Mouse (Mus musculus) mouse embryonic stem cell (cell line): ENCODE data around the gene Tnfsf18.

Experiments used
- in situ Hi-C, 2 experiments: fragments of 300-500 bp; cut with MboI; formaldehyde crosslinking; loops; 1 replicate in 1 of 2; 3 replicates in 1 of 2; pipeline ENCODE4 v1.14.3; 2019 to 2020; ENCODE audit warnings: low sequenced_read_pairs in 2 of 2, low pct_unique_long_range_greater_than_20kb in 1 of 2, mixed read lengths in 1 of 2; ENCODE audit not compliant: unreplicated experiment in 1 of 2

Gene Tnfsf18

GRCm38 (mm10) chr1:161494343-161494742 is at the start of gene Tnfsf18:
TSS of gene Tnfsf18 (plus strand) at chr1:161494655.
- in situ Hi-C loops, result no loop called here

GRCm38 (mm10) chr1:161444858-161445257 is 49.6 kb upstream of the Tnfsf18 start:
- in situ Hi-C loops, result no loop called here

GRCm38 (mm10) chr1:161451683-161452245 is 42.7 kb upstream of the Tnfsf18 start:
- in situ Hi-C loops, result no loop called here

GRCm38 (mm10) chr1:161452250-161452649 is 42.2 kb upstream of the Tnfsf18 start:
- in situ Hi-C loops, result no loop called here

GRCm38 (mm10) chr1:161463388-161464085 is 30.9 kb upstream of the Tnfsf18 start:
- in situ Hi-C loops, result no loop called here

GRCm38 (mm10) chr1:161477221-161477620 is 17.2 kb upstream of the Tnfsf18 start:
- in situ Hi-C loops, result no loop called here

- in situ Hi-C loops, result no loop called here
Measured at GRCm38 (mm10) chr1:161479854-161480253, 14.6 kb upstream of the Tnfsf18 start.

- in situ Hi-C loops, result no loop called here
Measured at GRCm38 (mm10) chr1:161482211-161482610, 12.2 kb upstream of the Tnfsf18 start.

GRCm38 (mm10) chr1:161487069-161487468 is 7.4 kb upstream of the Tnfsf18 start:
- in situ Hi-C loops, result no loop called here

GRCm38 (mm10) chr1:161491766-161492165 is 2.7 kb upstream of the Tnfsf18 start:
- in situ Hi-C loops, result no loop called here

GRCm38 (mm10) chr1:161496866-161497645 is 2.6 kb downstream of the Tnfsf18 start:
- in situ Hi-C loops, result no loop called here

- in situ Hi-C loops, result no loop called here
Measured at GRCm38 (mm10) chr1:161500114-161500810, 5.8 kb downstream of the Tnfsf18 start.

GRCm38 (mm10) chr1:161500811-161501146 is 6.3 kb downstream of the Tnfsf18 start:
- in situ Hi-C loops, result no loop called here

GRCm38 (mm10) chr1:161506317-161506716 is 11.9 kb downstream of the Tnfsf18 start:
- in situ Hi-C loops, result no loop called here

- in situ Hi-C loops, result no loop called here
Measured at GRCm38 (mm10) chr1:161507623-161508047, 13.2 kb downstream of the Tnfsf18 start.

GRCm38 (mm10) chr1:161517355-161517754 is 22.9 kb downstream of the Tnfsf18 start:
- in situ Hi-C loops, result no loop called here

GRCm38 (mm10) chr1:161520223-161520622 is 25.8 kb downstream of the Tnfsf18 start:
- in situ Hi-C loops, result no loop called here

- in situ Hi-C loops, result no loop called here
Measured at GRCm38 (mm10) chr1:161528173-161528572, 33.7 kb downstream of the Tnfsf18 start.

- in situ Hi-C loops, result no loop called here
Measured at GRCm38 (mm10) chr1:161550596-161551095, 56.2 kb downstream of the Tnfsf18 start.
